Mouse (Mus musculus) C2C12 (cell line): Measurements from ENCODE around the gene Trpv4. TPM values are rescaled to one million over a fixed set of nuclear protein-coding genes. Genes with fewer than 3 reads are reported as not detected.

ENCODE experiments used
- H3K27me3 ChIP-seq: one replicate; pipeline ENCODE4 v1.6.1; 2011; ENCODE audit not compliant: control insufficient read depth, insufficient read depth, insufficient read length
- H3K36me3 ChIP-seq: one replicate; pipeline ENCODE4 v1.6.1; 2011; ENCODE audit not compliant: control insufficient read depth, insufficient read depth
- H3K4me3 ChIP-seq: one replicate; pipeline ENCODE4 v1.5.1; 2011; ENCODE audit warnings: mild to moderate bottlenecking, control low read depth; ENCODE audit not compliant: poor library complexity, insufficient read depth, severe bottlenecking
- H3K79me2 ChIP-seq: one replicate; pipeline ENCODE4 v1.6.1; 2011; ENCODE audit not compliant: control insufficient read depth, insufficient read depth
- H3K79me3 ChIP-seq: one replicate; pipeline ENCODE4 v1.6.1; 2011; ENCODE audit warnings: low read depth, control low read depth
- H3ac ChIP-seq: one replicate; pipeline ENCODE3; 2011; ENCODE audit warnings: low read depth; ENCODE audit not compliant: control insufficient read depth, insufficient read length
- CEBPB ChIP-seq: IDR thresholded peaks from one replicate; pipeline ENCODE4 v1.6.1; 2011; ENCODE audit warnings: low read depth, mild to moderate bottlenecking, control low read depth, moderate library complexity
- CTCF ChIP-seq: IDR thresholded peaks from one replicate; pipeline ENCODE4 v1.5.1; 2011; ENCODE audit not compliant: control insufficient read depth, insufficient read depth, insufficient read length
- FOSL1 ChIP-seq: IDR thresholded peaks from one replicate; pipeline ENCODE4 v1.8.0; 2011; ENCODE audit warnings: mild to moderate bottlenecking, low read length; ENCODE audit not compliant: poor library complexity, insufficient read depth, severe bottlenecking
- MAX ChIP-seq: IDR thresholded peaks from one replicate; pipeline ENCODE4 v1.6.1; 2011; ENCODE audit warnings: mild to moderate bottlenecking, control low read depth
- MYOD1 ChIP-seq: IDR thresholded peaks from one replicate; pipeline ENCODE4 v1.6.1; 2011; ENCODE audit warnings: low read depth; ENCODE audit not compliant: control insufficient read depth, insufficient read length
- MYOG ChIP-seq: IDR thresholded peaks from one replicate; pipeline ENCODE4 v1.6.1; 2011; ENCODE audit not compliant: control insufficient read depth, insufficient read length; ENCODE audit errors: extremely low read depth
- USF1 ChIP-seq: IDR thresholded peaks from one replicate; pipeline ENCODE4 v1.6.1; 2011; ENCODE audit warnings: low read depth, mild to moderate bottlenecking, control low read depth, moderate library complexity
- polyA plus RNA-seq: library from polyadenylated mRNA; unstranded; fragments of >200 nt; fragmentation: generic; extraction: Trizol; gene quantifications from one replicate; pipeline ENCODE4 v1.2.1, GENCODE M21; 2012; ENCODE audit warnings: missing spikeins

Gene Trpv4
- polyA plus RNA-seq, 1 experiment = 0.55 TPM

GRCm38 (mm10) chr5:114603975-114604374 is 54.2 kb downstream of the Trpv4 start:
- H3K27me3 ChIP-seq = peaks cover 55% of the 10 kb centered on the region
- TF ChIP-seq MYOD1 = no peak
- TF ChIP-seq MYOG = no peak
- TF ChIP-seq CEBPB = no peak

GRCm38 (mm10) chr5:114602012-114602411 is 56.2 kb downstream of the Trpv4 start:
- TF ChIP-seq MYOD1 (no peak), USF1 (no peak), CEBPB (no peak), CTCF (no peak), MAX (no peak), MYOG (no peak), FOSL1 (no peak)
- H3K79me2 ChIP-seq = no peaks in the 10 kb centered on the region
- H3K79me3 ChIP-seq = no peaks in the 10 kb centered on the region
- no peaks in the 10 kb centered on the region for H3K36me3 ChIP-seq
- no peak overlapping the region for H3K4me3 ChIP-seq
- H3K27me3 ChIP-seq = peaks cover 60% of the 10 kb centered on the region
- H3ac ChIP-seq = no peak overlapping the region

More at GRCm38 (mm10) chr5:114603975-114604374, 54.2 kb downstream of the Trpv4 start:
- Histone ChIP-seq H3K79me3 (no peaks in the 10 kb centered on the region), H3K4me3 (no peak overlapping the region), H3ac (no peak overlapping the region), H3K79me2 (no peaks in the 10 kb centered on the region), H3K36me3 (no peaks in the 10 kb centered on the region)

GRCm38 (mm10) chr5:114597652-114598051 is 60.6 kb downstream of the Trpv4 start:
- Histone ChIP-seq H3K79me3 (no peaks in the 10 kb centered on the region), H3K4me3 (no peak overlapping the region), H3ac (no peak overlapping the region), H3K36me3 (no peaks in the 10 kb centered on the region), H3K79me2 (no peaks in the 10 kb centered on the region), H3K27me3 (peaks cover 84% of the 10 kb centered on the region)
- TF ChIP-seq USF1 (no peak), MAX (no peak), MYOG (no peak), MYOD1 (no peak), CEBPB (no peak), FOSL1 (no peak), CTCF (no peak)

GRCm38 (mm10) chr5:114597222-114597621 is 61.0 kb downstream of the Trpv4 start:
- Histone ChIP-seq H3ac (no peak overlapping the region), H3K4me3 (no peak overlapping the region), H3K36me3 (no peaks in the 10 kb centered on the region), H3K79me3 (no peaks in the 10 kb centered on the region), H3K27me3 (peaks cover 83% of the 10 kb centered on the region), H3K79me2 (no peaks in the 10 kb centered on the region)
- TF ChIP-seq MYOG = no peak
- no peak for TF ChIP-seq MAX
- no peak for TF ChIP-seq FOSL1
- no peak for TF ChIP-seq CEBPB
- no peak for TF ChIP-seq CTCF
- TF ChIP-seq MYOD1 = no peak

GRCm38 (mm10) chr5:114596604-114597003 is 61.6 kb downstream of the Trpv4 start:
- no peaks in the 10 kb centered on the region for H3K79me2 ChIP-seq
- no peaks in the 10 kb centered on the region for H3K36me3 ChIP-seq
- no peak overlapping the region for H3ac ChIP-seq
- H3K79me3 ChIP-seq = no peaks in the 10 kb centered on the region
- TF ChIP-seq MYOG = no peak
- no peak for TF ChIP-seq MAX
- no peak for TF ChIP-seq CTCF
- H3K4me3 ChIP-seq = no peak overlapping the region
- H3K27me3 ChIP-seq = peaks cover 83% of the 10 kb centered on the region

GRCm38 (mm10) chr5:114594741-114595241 is 63.4 kb downstream of the Trpv4 start:
- H3K4me3 ChIP-seq = no peak overlapping the region
- H3K79me2 ChIP-seq = no peaks in the 10 kb centered on the region
- H3K27me3 ChIP-seq = peaks cover 86% of the 10 kb centered on the region
- no peak for TF ChIP-seq FOSL1
- TF ChIP-seq CEBPB = no peak
- no peak for TF ChIP-seq MAX
- TF ChIP-seq MYOG = no peak
- no peak for TF ChIP-seq CTCF
- TF ChIP-seq MYOD1 = no peak
- no peak for TF ChIP-seq USF1
- H3K36me3 ChIP-seq = no peaks in the 10 kb centered on the region
- no peak overlapping the region for H3ac ChIP-seq
- H3K79me3 ChIP-seq = no peaks in the 10 kb centered on the region
